Mouse (Mus musculus) 3134 (cell line): ENCODE data around the gene Gm10961.

Experiments used
- DNase-seq: peaks from one replicate; pipeline ENCODE4 v3.0.0-alpha.2; 2011; ENCODE audit warnings: low spot score; ENCODE audit not compliant: insufficient read length; ENCODE audit errors: extremely low read depth

The Gm10961 gene

DNA sequence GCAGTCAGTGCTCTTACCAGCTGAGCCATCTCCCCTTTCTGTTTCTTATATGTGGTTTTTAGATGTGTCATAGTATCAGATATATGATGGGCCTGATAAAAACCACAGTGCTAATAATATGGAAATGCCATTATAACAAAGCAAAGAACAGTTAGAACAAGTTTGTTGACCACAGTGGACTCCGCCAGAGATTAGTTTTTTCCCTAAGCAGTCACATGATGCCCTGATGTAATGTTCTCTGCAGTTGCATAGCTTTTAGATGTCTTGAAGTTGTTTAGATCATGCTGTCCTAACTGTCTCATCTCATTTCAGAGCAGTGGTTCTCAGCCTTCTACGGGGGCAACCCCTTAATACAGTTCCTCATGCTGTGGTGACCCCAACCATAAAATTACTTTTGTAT lies 25.0 kb downstream of the Gm10961 start:
- DNase-seq, result no peak

GRCm38 (mm10) chr3:107656888-107657287 lies 25.8 kb downstream of the Gm10961 start:
- DNase-seq, result no peak

DNA sequence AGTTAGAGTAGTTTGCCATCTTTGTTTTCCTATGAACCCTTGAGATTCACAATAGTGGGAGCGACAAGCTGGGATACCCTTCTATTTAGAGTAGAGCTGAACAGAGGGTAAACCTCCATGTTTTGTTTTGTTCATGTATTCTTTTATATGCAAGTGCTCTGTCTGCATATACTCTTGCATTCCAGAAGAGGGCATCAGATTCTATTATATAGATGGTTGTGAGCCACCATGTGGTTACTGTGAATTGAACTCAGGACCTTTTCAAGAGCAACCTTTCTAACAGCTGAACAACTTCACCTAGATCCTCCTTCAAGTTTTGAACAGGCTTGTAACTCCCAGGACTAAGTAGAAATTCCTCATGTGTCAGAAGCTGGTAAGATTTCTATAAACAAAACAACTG lies 27.9 kb downstream of the Gm10961 start:
- peak; percentile 25 for DNase-seq

DNA sequence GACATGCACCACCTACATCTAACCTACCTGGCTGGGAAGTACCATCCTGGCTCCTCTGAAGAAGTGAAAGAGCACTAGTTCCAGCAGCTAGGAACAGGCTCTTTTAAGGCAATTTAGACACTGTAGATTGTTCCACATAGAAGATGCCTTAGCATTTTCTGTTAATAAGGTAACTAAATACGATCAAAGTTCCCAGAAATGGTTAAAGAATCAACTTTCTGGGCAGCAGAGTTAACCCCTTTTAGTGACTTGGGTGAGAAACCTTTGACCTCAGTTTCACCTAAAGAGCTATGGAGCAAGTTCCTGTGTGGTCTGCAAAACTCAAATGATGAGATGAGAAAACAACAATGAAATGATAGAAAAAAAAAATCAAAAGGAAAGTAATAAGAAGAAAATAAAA lies 33.5 kb downstream of the Gm10961 start:
- no peak for DNase-seq

DNA sequence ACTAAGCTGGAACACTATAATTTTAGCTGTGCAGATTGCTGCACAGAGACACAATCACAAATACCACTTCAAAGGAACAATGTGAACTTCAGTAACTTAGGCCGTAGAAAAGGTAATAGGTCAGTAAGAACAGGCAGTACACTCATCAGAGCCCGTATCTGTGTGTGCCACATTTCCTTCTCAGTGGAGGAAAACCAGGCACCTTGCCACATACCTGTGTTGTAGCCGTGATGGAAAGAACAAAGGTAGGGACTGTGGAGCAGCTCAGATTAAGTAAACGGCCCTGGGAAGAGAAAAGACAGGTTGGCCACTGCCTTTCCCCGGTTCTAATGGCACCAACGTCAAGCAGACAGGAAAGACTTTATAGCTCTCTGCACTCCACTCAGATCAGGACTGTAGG lies 36.3 kb downstream of the Gm10961 start:
- DNase-seq, result no peak

DNA sequence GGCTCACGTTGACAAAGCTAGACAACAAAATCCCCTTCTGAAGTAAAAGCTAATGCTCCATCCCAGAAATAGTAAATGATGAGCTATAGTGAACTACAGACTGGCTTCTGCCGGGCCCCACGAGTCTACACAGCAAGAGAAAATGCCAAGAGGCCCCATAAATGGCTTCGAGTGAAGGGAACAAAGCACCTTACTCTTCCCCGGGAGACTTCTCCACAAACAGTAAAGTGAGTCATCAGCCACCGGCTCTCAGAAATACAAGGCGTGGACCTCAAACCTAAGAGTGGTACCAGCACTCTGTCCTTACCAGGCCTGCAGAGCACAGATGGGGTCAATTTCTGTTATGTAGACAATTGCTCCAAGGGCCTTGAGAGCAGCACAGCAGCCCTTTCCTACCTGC lies 37.7 kb downstream of the Gm10961 start:
- DNase-seq, result no peak

GRCm38 (mm10) chr3:107670500-107670899 lies 39.4 kb downstream of the Gm10961 start:
- DNase-seq, result no peak

- no peak for DNase-seq
Observed at GRCm38 (mm10) chr3:107671509-107671908, 40.4 kb downstream of the Gm10961 start.

DNA sequence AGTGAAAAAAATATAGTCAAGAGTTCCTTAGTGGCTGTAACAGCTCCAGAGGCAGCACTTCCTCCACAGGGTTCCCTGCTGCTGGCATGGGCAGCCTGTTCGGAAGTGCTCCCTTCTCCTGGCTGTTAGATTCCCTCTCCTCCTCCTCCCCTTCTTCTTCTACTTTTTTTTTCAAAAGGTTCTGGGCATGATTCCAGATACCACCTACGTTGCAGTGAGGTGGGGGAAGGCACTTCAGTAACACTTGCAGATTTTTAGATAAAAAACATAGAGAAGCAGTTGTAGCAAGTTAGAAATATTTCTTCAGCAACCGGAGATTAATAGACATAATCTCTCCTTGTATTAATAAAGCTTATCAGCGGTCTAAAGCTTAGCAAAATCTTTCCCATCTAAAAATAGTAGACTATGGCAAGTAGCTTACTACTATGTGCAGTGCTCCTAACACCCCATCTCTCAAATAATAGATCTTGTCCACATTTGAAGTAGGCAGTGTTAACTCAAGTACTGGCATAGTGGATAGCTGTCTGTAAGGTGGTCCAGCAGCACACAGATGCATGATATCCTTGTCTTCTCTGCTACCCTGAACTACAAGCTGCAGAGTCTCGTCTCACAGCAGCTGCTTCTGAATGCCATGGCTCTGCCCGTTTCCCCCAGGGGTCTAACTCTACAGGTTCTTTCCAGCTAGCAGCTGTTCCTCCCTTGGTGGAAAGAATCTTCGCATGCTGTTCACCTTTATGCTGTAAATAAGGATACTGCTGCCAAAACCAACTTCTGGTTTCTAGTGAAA lies 49.9 kb downstream of the Gm10961 start:
- DNase-seq, result no peak
